Mouse (Mus musculus) neural tube, embryonic 11.5 days (tissue): ENCODE measurements around the gene Efcab6. TPM values are rescaled to one million over a fixed set of nuclear protein-coding genes. Genes with fewer than 3 reads are reported as not detected.

ENCODE experiments used
- ATAC-seq: fragments of 200-750 bp; cut with Nextera tagmentation; 2 replicates; pipeline ENCODE4 v1.8.0; 2017; ENCODE audit warnings: moderate number of reproducible peaks, mild to moderate bottlenecking, moderate TSS enrichment, moderate library complexity; ENCODE audit not compliant: insufficient read depth, low FRiP score, low TSS enrichment
- DNase-seq: peaks from one replicate; pipeline ENCODE4 v3.0.0-alpha.2; 2015; ENCODE audit warnings: low spot score
- H3K27ac ChIP-seq: fragments of 300-500 bp; sonication (generic); 2 replicates; pipeline ENCODE4 v1.5.1; 2014; ENCODE audit warnings: low read depth, mild to moderate bottlenecking, low read length
- H3K27me3 ChIP-seq: fragments of 300-500 bp; sonication (generic); 2 replicates; pipeline ENCODE4 v1.6.1; 2014; ENCODE audit warnings: mild to moderate bottlenecking, low read length, mixed read lengths; ENCODE audit not compliant: control insufficient read depth, insufficient read depth
- H3K36me3 ChIP-seq: fragments of 300-500 bp; sonication (generic); 2 replicates; pipeline ENCODE4 v1.6.1; 2014; ENCODE audit warnings: mild to moderate bottlenecking, low read length, moderate library complexity, mixed read lengths; ENCODE audit not compliant: control insufficient read depth, insufficient read depth
- H3K4me1 ChIP-seq: fragments of 300-500 bp; sonication (generic); 2 replicates; pipeline ENCODE4 v1.6.1; 2014; ENCODE audit warnings: low read length, mixed read lengths; ENCODE audit not compliant: control insufficient read depth, insufficient read depth
- H3K4me2 ChIP-seq: fragments of 300-500 bp; sonication (generic); 2 replicates; pipeline ENCODE4 v1.6.1; 2014; ENCODE audit warnings: low read depth, mild to moderate bottlenecking, moderate library complexity
- H3K4me3 ChIP-seq: fragments of 300-500 bp; sonication (generic); 2 replicates; pipeline ENCODE4 v1.5.1; 2014; ENCODE audit warnings: low read depth, low read length
- H3K9ac ChIP-seq: fragments of 300-500 bp; sonication (generic); 2 replicates; pipeline ENCODE4 v1.6.1; 2014; ENCODE audit warnings: mild to moderate bottlenecking, low read length
- H3K9me3 ChIP-seq: fragments of 300-500 bp; sonication (generic); 2 replicates; pipeline ENCODE4 v1.6.1; 2016; ENCODE audit warnings: low read length; ENCODE audit not compliant: control insufficient read depth
- WGBS: fragments of 180-500 bp; shearing (Covaris S2); extraction: QIAGEN DNeasy Blood & Tissue Kit; methylation state at CpG from one replicate; pipeline ENCODE4 v1.1.7; 2014; 5-methylcytosine and 5-hydroxymethylcytosine counted together
- polyA plus RNA-seq: library from polyadenylated mRNA; unstranded; fragments of >200 nt; fragmentation: Nextera tagmentation; extraction: Ambion mirVana; gene quantifications from 2 replicates; pipeline ENCODE4 v1.2.1, GENCODE M21; 2014

Gene Efcab6
- polyA plus RNA-seq, 1 experiment from 2014 or later = 0.41 TPM

DNA sequence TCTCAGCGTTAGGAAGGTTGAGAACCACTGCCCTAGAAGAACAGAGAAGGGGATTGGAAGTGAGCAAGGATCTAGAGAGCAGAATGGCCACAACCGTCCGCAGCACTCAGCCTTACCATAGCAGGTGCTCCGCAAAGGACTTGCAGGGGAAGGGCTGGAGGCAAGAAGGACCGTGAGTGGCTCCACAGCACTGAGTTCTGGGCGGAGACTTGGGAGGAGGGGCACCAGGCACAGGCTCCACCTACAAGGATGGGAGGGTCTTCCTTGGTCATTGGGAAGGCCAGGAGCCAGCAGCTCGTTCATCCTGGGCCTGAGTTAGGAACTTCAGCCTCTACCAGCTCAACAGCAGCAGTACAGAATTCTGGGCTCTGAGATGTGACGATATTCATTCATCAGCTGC lies 7.9 kb upstream of the Efcab6 start:
- Histone ChIP-seq H3K4me3 (no peak overlapping the region), H3K4me1 (no peaks in the 10 kb centered on the region), H3K9ac (no peak overlapping the region), H3K4me2 (no peak overlapping the region), H3K36me3 (no peaks in the 10 kb centered on the region), H3K9me3 (no peaks in the 10 kb centered on the region), H3K27me3 (peaks cover 21% of the 10 kb centered on the region), H3K27ac (no peak overlapping the region)
- 20% methylated on average over 8 of the region's 8 CpGs for WGBS
- DNase-seq (no peak), ATAC-seq (no peak)

- Histone ChIP-seq H3K27me3 (peaks cover 25% of the 10 kb centered on the region), H3K27ac (no peak overlapping the region), H3K4me2 (no peak overlapping the region), H3K4me3 (no peak overlapping the region), H3K36me3 (no peaks in the 10 kb centered on the region), H3K9me3 (no peaks in the 10 kb centered on the region), H3K4me1 (no peaks in the 10 kb centered on the region), H3K9ac (no peak overlapping the region)
- ATAC-seq (no peak), DNase-seq (peak; percentile 82)
- WGBS = 29% methylated on average over 7 of the region's 7 CpGs
These were observed 7.0 kb upstream of the Efcab6 start for GRCm38 (mm10) chr15:84072226-84072625.

GRCm38 (mm10) chr15:84070116-84070676 lies 5.0 kb upstream of the Efcab6 start:
- Histone ChIP-seq H3K27ac (no peak overlapping the region), H3K4me2 (no peak overlapping the region), H3K9me3 (peaks cover 3% of the 10 kb centered on the region; the same call in 1 of the 2 replicates), H3K4me1 (no peaks in the 10 kb centered on the region), H3K4me3 (no peak overlapping the region), H3K36me3 (no peaks in the 10 kb centered on the region), H3K27me3 (peaks cover 25% of the 10 kb centered on the region), H3K9ac (no peak overlapping the region)
- no peak for DNase-seq
- no peak for ATAC-seq
- 6% methylated on average over 13 of the region's 13 CpGs for WGBS

DNA sequence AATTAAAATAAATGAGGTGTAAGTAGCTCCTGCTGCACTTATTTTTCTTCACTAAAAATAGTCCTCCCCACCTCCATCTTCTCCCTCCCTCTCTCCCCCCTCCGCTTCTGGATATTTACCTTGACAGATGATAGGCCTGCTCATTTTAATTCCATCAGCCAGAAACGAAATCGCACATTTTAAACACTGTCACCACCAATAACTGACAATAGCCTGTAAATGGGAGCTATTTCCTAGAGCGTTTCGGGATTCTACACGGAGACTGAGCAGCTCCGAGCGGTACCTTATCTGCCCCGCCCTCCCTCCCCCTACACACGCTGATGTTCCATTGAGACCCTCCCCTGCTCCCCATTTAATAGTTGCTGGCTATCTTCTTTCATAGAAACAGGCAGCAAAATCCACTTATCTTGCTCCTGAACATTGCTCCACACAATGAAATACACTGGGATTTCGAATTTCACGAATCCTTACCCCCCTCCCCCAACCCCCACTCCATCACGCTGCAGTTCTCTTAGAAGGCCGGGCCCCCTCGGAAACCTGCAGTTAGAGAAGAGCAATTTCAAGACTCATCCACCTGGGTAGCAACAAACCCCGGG lies 4.4 kb upstream of the Efcab6 start:
- H3K27me3 ChIP-seq = peaks cover 25% of the 10 kb centered on the region
- H3K4me3 ChIP-seq = no peak overlapping the region
- no peak for DNase-seq

GRCm38 (mm10) chr15:84065701-84066100 lies 522 bp upstream of the Efcab6 start:
- 68% methylated on average over 4 of the region's 4 CpGs for WGBS
- Histone ChIP-seq H3K27me3 (peaks cover 22% of the 10 kb centered on the region), H3K4me2 (no peak overlapping the region), H3K4me1 (no peaks in the 10 kb centered on the region), H3K9me3 (peaks cover 3% of the 10 kb centered on the region; the same call in 1 of the 2 replicates), H3K9ac (no peak overlapping the region), H3K27ac (no peak overlapping the region), H3K36me3 (no peaks in the 10 kb centered on the region), H3K4me3 (no peak overlapping the region)
- DNase-seq (no peak), ATAC-seq (no peak)

More for the DNA sequence above, 4.4 kb upstream of the Efcab6 start:
- WGBS = 9% methylated on average over 16 of the region's 16 CpGs
- peaks cover 3% of the 10 kb centered on the region; the same call in 1 of the 2 replicates for H3K9me3 ChIP-seq
- no peak overlapping the region for H3K9ac ChIP-seq
- H3K4me1 ChIP-seq = no peaks in the 10 kb centered on the region
- no peak overlapping the region for H3K27ac ChIP-seq
- ATAC-seq = no peak
- H3K4me2 ChIP-seq = no peak overlapping the region
- no peaks in the 10 kb centered on the region for H3K36me3 ChIP-seq

DNA sequence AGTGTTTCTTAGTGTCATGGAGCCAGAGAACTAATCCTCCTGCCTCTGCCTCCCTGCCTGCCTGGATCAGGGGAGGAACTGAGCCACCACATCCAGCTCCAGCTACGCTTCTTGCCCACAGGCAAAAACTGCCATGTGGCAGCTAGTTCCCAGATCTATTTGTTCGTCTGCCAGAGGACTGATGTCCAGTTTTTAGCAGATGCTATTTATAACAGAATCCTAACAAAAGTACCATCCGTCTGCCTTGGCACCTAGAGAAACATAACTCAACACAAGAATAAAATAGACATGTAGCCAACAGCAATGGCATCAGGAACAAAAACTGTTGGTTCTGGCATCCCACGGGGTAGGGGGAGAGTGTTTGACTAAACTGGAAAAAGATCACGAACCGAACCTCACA lies 6.3 kb downstream of the Efcab6 start:
- no peak overlapping the region for H3K4me2 ChIP-seq
- no peaks in the 10 kb centered on the region for H3K4me1 ChIP-seq
- no peak for ATAC-seq
- no peak for DNase-seq
- WGBS = 85% methylated on average over 6 of the region's 6 CpGs
- no peak overlapping the region for H3K4me3 ChIP-seq
- no peaks in the 10 kb centered on the region for H3K36me3 ChIP-seq
- no peaks in the 10 kb centered on the region for H3K27me3 ChIP-seq
- H3K27ac ChIP-seq = no peak overlapping the region
- H3K9ac ChIP-seq = no peak overlapping the region
- H3K9me3 ChIP-seq = no peaks in the 10 kb centered on the region

DNA sequence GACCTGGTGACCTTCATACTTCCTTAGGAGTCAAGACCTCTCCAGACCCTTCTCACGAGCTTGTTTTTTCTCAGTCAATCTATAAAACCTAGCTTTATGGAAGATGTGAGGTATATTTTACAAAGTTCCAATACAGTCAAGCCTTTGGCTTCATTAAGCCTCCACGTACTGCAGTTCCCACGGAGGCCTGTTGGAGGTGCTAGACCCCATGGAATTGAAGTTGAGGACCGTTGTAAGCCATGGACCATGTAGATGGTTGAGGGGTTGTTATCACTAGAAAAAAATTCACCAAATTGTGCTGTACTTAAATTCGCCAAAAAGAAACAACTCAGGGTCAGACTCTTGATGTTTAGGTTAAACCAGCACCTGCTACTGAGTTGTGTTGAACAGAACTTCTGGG lies 9.1 kb downstream of the Efcab6 start:
- Histone ChIP-seq H3K27ac (no peak overlapping the region), H3K4me2 (no peak overlapping the region), H3K9ac (no peak overlapping the region), H3K4me1 (no peaks in the 10 kb centered on the region), H3K36me3 (no peaks in the 10 kb centered on the region), H3K4me3 (no peak overlapping the region), H3K9me3 (no peaks in the 10 kb centered on the region), H3K27me3 (no peaks in the 10 kb centered on the region)
- no peak for ATAC-seq
- WGBS = 69% methylated on average over 5 of the region's 5 CpGs
- no peak for DNase-seq

DNA sequence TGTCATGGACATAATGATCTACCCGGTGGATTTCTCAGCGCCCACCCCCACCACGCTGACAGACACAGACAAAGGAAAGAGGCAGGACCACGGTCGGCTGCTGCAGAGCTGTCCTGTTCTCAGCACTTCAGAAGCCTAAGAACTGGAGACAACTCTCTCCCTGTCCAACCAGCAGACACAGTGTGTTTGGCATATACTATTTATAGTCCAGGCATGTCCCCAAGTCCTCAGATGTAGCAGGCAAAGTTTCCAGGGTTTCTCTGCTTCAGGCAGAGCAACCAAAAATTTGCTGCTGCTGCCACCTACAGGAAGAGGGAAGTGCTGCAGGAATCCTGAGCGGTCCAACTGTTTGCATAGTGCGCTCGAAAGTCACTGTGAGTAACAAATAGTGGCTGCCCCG lies 11.3 kb downstream of the Efcab6 start:
- peak; percentile 85 for DNase-seq
- ATAC-seq = no peak
- H3K4me2 ChIP-seq = no peak overlapping the region
- no peak overlapping the region for H3K4me3 ChIP-seq
- no peak overlapping the region for H3K9ac ChIP-seq
- no peaks in the 10 kb centered on the region for H3K9me3 ChIP-seq
- H3K4me1 ChIP-seq = no peaks in the 10 kb centered on the region
- H3K27ac ChIP-seq = no peak overlapping the region
- 43% methylated on average over 9 of the region's 9 CpGs for whole genome bisulfite sequencing
- H3K36me3 ChIP-seq = no peaks in the 10 kb centered on the region
- no peaks in the 10 kb centered on the region for H3K27me3 ChIP-seq

DNA sequence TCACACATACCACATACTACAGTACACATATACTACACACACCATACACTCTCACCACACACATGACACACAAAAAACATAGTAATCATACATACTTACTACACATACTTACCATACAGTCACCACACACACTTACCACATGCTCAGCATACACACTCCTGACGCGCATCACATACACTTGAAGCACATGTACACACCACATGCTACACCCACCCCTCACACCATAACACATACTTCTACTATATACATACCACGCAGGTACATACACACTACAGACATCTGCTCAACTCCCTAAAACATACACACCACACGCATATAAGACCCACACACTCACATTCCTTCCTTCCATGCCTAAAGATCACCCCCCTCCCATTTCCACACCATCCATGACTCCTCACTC lies 11.9 kb downstream of the Efcab6 start:
- no peak overlapping the region for H3K4me2 ChIP-seq
- no peaks in the 10 kb centered on the region for H3K9me3 ChIP-seq
- no peak overlapping the region for H3K27ac ChIP-seq
- DNase-seq (no peak), ATAC-seq (no peak)
- no peak overlapping the region for H3K9ac ChIP-seq
- H3K36me3 ChIP-seq = no peaks in the 10 kb centered on the region
- WGBS = 94% methylated on average over 4 of the region's 4 CpGs
- H3K27me3 ChIP-seq = no peaks in the 10 kb centered on the region
- H3K4me3 ChIP-seq = no peak overlapping the region
- H3K4me1 ChIP-seq = no peaks in the 10 kb centered on the region
